Mouse (Mus musculus): ENCODE data around the gene Lrrc74b.

The Lrrc74b gene

DNA sequence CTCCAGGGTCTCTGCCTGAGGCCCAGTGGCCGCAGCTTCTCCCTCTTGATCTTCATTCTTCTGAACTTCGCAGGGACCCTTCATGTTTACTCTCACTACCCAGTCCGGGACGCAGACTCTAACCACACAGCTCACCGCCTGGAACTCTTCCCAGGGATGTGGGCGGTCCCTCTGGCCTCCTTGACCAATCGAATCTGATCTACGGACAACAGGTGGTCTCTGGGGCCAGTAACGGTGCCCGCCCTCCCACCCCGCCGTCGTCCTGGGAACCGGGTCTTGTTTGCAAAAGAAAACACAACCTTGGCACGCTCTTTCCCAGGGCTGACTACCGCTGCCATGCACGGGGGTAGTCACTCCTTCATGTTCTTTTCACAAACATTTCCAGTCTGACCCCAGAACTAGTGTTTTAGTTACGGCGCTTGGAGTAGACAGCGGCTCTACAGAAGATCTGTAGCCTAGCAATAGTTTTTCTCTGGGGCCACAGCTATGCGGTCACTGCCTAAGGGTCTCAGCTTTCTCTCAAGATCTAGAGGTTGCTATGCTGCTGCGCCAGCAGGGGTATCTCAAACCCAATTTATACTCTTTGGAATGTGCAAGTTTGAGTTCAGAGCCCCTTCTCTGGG is at the start of gene Lrrc74b:
Lrrc74b (minus strand) TSS at position 120 of the 623 bp plus-strand sequence.
- peak; percentile 77 for DNase-seq (ENCODE audit: extremely low spot score, low spot score)

DNA sequence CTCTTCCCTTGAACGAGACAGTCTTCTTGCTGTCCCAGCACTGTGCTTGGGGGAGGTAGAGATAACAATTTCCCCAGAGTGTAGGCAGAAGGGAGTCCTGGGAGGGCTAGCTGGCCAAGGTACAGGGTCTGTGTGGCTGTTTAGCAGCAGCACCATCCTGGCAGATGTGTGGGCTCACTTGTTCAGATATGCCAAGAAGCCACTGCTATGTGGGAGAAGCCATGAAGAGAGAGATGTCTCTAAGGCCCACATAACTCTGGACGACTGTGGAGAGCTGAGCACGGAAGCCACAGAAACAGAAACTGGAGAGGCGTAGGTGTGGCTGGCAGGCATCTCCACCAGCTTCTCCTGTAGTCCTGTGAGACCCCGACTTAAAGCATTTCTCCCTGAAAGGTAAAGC is 44.6 kb upstream of the Lrrc74b start:
- DNase-seq (ENCODE audit: extremely low spot score, low spot score): no peak

DNA sequence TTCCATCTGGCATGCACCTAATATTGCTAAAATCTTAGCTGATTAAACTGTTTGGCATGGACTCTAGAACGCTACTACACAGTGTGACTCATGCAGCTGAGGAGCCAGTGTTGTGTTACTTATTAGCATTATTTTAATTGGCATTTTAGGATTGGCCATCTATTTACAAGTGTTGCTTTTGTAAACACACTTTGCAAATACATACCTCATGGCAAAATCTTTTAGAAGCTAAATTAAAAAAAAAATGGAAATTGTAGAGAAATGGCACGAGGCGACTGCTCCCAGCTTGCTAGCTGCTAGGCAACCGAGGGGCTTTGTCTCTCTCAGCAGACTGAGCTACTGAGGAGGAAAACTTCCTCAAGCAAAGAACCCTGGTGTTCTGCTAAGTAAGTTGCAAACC is 43.9 kb upstream of the Lrrc74b start:
- no peak for DNase-seq (ENCODE audit: extremely low spot score, low spot score)

DNA sequence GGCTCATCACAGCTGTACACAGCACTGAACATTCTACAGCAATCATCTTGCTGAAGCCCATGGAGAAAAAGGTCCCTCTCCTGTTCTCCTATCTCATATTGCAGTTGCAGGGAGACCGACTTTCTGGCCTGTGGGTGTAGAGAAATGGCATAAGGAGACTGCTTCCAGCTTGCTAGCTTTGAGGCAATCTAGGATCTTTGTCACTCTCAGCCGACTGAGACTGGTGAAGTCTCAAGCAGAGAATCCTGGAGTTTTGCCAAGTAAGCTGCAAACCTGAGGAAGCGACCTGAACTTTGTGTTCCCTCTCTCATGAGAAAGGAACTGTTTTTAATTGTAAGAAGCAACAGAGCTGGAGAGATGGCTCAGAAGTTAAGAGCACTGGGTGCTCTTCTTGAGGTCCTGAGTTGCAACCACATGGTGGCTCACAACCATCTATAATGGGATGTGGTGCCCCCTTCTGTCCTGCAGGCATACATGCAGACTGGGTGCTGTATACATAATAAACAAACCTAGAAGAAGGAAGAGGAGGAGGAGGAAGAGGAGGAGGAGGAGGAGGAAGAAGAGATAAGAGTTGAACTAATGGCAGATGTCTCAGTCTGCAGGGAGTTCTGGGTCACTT is 40.0 kb upstream of the Lrrc74b start:
- no peak for DNase-seq (ENCODE audit: extremely low spot score, low spot score)

DNA sequence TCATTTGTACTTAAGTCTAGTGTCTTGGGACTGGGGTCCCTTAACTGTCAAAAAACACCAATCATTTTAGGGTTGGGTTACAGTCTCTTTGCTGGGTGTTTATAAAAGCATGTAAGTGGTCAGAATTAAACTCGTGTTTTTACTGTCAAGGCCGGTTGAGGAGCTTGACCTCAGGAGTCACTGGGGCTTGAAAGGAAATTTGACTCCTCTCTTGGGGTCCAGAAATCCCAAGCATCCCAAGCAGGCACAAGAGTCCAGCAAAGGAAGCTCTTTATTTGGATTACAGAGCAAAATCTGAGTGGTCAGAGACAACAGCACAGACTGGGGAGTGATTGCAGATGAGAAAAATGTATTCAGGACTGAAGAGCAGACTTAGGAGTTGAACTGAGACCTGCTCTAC is 29.7 kb upstream of the Lrrc74b start:
- DNase-seq (ENCODE audit: extremely low spot score, low spot score): no peak

DNA sequence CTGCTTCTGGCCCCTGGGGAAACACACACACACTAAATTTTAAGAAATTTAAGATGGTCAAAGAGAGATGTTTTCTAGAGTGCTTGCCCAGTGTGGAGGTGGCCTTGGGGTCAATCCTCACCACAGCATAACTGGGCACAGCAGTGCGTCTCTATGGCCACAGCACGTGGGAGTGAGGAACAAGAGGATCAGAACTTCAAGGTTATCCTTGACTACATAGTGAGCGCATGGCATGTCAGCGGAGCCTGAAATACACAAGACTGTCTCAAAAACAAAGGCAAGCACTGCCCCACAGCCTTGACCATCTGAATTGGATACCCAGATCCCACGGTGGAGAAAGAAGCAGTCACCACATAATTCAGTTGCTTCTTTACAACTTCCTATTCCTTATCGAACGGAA is 23.5 kb upstream of the Lrrc74b start:
- no peak for DNase-seq (ENCODE audit: extremely low spot score, low spot score)

DNA sequence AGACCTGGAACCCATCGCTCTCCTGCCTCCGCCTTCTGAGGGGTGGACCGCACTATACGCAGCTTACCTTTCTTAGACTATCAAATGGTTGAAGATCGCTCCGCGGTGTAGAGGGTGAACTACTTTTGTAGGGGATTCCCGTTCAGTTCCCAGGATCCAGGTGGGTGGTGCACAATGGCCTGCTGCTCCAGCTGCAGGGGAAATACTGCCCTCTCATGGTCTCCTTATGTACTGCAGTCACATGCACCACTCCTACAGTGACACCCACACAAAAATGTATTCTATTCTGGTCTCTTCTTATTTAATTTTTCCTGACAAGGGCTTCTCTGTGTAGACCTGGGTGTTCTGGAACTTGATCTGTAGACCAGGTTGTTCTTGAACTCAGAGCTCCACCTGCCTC is 22.0 kb upstream of the Lrrc74b start, which contains the start of gene Slc7a4:
Slc7a4 (minus strand) TSS at position 151 of the 400 bp plus-strand sequence.
- no peak for DNase-seq (ENCODE audit: extremely low spot score, low spot score)

DNA sequence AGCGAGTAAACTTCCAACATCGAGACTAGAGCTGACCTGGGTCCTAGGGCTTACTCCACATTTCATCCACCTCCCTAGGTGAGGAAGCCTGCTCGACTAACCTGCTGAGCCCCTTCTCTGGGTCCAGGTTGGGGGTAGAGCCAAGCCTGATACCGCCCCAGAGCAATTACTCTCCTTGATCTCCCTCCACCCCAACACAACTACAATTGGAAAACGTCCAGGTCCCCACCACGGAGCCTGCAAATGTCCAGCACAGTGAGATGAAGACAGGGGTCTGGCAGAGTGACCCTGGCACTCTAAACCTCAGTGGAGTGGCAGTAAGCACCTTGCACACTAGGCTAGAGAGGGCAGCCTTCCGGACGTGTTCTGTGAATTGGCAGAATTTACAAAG is 15.8 kb upstream of the Lrrc74b start:
- DNase-seq (ENCODE audit: extremely low spot score, low spot score): no peak

DNA sequence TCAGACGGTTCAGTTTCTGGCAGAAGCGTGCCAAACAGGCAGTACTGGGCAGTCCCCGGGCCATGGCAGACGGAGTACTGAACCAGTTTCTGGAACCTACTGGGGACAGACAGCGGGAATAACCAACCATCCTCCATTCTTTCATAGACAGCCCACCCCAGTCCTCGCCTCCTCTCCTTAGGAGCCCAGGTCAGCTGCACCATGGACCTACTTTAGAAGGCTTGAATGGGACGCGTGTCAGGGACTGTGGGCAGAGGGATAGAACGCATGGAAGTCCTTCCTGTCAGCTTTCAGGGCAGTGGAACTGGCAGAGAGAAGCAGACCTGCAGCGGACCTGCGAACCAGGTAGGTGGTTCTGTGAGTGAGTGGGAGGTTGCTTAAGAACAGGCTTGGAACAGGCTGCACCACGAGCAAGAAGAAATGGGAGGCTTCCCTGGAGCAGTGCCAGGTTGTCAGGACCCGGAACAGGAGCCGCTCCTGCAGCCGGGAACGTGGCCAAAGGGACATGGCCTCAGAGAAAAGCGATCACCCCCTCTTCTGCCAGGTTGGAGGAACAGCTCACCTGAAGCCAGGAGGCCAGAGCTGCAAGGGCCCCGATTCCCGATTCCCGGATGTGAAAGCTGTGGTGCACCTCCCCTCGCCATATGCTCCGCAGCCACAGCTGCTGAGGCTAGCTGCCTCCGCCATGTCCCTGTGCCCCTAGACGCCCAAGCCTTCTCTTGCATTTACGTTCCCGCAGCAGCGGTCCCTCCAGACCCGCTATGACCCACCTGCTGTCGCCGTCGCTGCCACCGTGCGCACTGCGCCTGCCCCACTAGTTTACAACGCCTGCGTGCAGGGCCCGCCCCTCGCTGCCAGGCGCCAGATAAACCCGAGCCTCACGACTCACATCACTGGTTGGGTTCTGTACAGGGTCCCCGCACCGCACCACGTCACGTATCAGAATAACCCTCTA is 15.1 kb upstream of the Lrrc74b start:
- no peak for DNase-seq (ENCODE audit: extremely low spot score, low spot score)

DNA sequence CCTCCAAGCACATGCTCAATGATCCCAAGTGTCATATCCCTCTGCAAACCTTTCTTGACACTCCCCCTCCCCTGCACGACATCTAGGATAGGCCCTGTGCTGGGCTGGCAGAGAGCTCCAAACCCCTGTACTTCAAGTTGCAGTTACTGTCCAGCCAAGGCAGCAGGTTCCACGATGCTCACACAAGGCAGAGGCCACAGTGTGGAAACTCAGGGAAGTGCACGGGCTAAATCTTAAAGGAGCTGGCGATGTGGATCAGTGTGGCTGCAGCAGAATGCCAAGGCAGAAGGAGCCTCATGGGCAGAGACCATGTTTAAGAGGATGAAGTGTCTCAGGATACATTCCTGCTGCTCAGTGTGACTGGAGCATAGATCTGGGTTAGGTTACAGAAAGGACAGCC is 5.1 kb upstream of the Lrrc74b start:
- DNase-seq (ENCODE audit: extremely low spot score, low spot score): no peak

DNA sequence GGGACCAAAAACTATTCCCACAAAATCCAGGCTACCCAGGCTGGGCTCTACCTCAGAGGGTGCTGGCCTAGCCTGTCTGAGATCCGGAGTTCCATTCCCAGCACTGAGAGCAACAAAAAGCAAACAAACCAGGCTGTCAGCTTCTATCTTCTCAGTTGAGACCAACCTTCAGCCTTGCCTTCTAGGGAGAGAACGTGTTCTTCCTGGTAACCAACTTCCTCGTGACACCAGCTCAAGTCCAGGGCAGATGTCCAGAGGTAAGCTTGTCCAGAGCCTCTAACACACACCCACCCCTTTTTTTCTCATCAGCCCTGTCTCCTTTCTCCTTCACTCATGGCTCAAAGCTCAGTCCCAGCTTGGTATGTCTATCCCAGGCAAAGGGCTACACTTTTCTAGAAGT is 3.7 kb upstream of the Lrrc74b start:
- DNase-seq (ENCODE audit: extremely low spot score, low spot score): no peak

DNA sequence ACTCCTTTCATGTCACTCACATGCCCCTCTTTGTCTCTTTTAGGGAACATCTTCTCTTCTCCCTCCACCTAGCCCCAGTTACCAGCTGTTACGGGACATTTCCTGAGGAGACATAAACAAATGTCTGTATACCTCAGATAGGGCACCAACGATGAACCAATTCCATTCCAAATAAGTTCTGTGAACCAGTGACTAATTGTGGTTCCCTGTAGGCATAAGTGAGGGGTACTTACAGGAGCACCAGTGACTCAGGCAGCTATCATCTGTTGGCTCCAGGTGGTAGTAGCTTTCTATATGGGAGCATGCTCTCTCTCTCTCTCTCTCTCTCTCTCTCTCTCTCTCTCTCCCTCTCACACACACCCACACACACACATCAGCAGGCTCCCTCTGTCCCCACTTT is 3.2 kb upstream of the Lrrc74b start:
- DNase-seq (ENCODE audit: extremely low spot score, low spot score): no peak

DNA sequence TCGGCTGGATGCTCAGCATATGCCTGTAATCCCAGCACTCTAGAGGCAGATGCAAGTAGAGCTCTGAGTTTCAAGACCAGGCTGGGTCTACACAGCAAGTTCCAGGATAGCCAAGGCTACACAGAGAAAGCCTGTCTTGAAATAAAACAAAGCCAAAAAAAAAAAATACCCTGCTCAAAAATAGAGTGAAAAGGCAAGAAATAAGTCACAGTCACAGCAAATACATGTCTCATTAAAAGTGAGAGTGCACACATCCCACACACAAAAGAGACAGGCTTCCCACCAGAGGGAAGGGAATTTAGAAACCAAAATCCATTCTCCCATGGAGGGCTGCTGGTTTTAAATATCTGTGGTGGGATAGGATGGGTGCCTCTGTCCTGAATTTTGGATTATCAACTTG is 2.5 kb upstream of the Lrrc74b start:
- no peak for DNase-seq (ENCODE audit: extremely low spot score, low spot score)

DNA sequence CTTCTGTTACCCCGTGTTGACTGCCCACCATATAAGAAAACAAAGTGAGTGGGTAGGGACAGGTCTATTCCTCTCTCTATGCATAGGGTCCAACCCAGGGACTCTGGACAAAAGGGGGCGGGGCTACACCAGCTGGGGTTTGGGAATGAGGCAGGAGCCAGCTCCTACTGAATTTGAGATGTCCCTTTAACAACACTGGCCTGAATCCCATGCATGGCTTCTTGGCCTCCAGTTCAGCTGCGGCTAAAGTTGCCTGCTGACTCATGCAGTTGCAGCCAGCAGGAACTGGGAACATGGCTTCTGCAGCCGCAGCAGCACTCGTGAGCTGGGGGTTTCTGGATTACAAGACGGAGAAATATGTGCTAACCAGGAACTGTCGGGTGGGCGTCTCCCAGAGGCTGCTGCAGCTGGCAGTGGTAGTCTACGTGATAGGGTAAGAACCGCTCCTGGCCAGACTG is 733 bp upstream of the Lrrc74b start, which contains the start of gene P2rx6:
P2rx6 (plus strand) TSS at position 135 of the 458 bp plus-strand sequence.
- peak; percentile 63 for DNase-seq (ENCODE audit: extremely low spot score, low spot score)

DNA sequence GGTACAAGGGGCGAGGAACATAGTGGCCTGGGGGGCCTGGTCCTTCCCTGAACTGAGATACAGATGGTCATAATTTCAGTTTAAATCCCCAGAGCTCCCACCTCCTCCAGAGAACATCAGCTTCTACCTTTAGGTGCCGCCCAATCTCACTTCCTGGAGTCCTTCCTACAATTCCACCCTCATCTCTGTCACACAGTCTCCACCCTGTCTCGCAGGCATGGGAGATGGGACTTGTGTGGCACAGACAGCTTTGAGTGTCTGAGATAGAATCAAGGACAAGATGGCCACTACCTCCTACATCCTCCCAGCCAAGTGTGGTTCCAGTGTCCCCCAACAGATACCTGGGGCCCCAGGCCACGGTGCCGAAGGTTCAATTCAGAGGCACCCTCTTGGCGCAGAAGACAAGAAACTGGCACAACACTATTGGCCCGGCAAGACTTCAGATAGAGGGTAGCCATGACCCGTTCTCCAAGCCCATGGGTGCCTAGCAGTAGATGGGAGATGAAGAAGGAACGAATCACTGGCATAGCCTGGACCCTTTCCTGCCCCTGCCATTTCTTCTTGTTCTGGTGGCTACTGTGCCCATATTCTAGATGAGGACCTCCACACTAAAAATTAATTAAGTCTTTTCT is 1.5 kb downstream of the Lrrc74b start:
- DNase-seq (ENCODE audit: extremely low spot score, low spot score): no peak

DNA sequence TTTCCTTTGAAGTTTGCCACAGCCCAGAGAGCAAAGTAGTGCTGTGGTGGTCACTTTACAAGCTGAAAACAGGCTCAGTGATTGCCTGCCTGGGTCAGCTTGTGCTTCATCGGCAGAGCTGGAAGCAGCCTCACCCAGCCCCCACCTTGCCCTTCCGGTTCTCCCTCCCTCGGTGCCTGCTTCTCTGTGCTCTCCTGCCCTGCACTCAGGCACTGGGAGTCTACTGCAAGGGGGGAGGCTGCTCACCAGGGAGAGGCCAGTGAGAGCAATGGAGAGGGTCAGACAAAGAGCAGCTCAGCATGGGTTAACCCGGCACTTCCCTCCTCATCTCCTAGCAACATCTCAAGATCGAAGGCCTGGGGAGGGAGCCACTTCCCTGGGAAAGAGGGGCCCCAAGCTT is 2.2 kb downstream of the Lrrc74b start:
- peak; percentile 42 for DNase-seq (ENCODE audit: extremely low spot score, low spot score)

DNA sequence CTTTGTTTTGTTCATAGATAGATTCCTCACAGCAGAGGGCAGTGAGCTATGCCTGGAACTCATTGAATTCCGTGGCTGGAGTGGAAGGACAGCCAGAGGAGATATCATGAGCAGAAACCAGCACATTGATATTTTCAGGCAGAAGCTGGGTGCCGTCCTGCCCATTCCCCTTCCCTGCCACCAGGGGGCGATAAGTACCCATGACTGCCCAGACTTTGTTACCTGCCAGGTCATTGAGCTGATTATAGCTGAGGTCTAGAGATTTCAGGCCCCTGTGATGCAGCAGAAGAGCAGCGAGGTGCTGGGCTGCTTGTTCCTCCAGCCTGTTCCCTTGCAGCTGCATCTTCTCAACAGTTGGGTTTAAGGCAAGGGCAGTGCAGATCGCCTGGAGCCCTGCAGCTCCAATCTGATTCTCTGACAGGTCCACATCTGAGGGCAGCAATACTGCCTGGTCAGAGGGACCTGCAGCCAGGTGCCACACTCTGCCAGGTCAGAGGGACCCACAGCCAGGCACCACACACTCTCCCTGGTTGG is 3.0 kb downstream of the Lrrc74b start:
- DNase-seq (ENCODE audit: extremely low spot score, low spot score): peak; percentile 78

DNA sequence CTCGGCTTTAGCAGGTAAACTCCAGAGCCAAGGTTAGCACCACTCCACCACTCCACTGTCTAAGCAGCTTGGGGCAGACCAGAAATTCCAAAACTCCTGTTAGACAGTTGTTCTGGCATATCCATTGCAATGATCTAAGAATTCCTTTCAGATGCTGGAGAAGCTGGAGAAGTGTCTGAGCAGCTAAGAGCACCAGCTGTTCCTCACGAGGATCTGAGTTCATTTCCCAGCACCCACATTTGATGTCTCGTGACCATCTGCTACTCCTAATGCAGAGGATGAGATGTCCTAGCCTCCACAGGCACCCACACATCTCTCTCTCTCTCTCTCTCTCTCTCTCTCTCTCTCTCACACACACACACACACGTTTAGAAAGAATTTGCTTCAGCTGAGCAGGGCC is 4.1 kb downstream of the Lrrc74b start:
- no peak for DNase-seq (ENCODE audit: extremely low spot score, low spot score)

DNA sequence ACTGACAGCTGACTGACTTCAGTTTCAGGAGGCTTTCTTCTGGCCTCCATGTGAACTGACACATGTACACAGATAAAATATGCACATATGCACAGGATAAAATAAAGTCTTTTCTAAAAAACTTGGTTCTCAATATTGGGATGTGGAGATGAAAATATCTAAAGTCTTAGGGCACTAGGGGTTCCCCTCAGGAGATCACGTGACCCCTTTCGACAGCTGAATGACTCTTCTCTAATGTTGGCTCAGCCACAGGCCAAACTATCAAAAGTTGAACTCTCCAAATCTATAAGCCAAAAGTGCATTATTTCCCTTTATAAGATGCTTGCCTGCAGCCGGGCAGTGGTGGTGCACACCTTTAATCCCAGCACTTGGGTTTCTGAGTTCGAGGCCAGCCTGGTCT is 4.9 kb downstream of the Lrrc74b start:
- DNase-seq (ENCODE audit: extremely low spot score, low spot score): no peak

DNA sequence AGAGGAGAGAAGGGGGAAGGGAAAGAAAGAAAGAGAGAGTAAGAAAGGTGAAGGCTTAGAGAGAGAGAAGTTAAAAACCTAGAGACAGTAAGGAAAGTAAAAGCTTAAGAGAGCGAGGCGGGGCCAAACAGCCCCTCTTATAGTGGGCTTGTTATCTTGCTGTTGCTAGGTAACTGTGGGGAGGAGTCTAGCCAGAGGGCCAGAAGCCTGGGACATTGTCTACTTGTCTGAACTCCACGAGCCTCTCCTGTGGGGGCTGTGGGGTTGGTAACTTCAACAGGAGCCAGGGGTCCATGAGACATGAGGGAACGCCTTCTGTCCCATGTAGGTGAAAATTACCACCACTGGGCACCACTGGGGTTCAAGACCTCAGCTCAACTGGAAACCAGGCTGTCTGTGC is 6.3 kb downstream of the Lrrc74b start:
- DNase-seq (ENCODE audit: extremely low spot score, low spot score): peak; percentile 32

Data from neural tube, embryonic 10.5 days (tissue).